Mouse (Mus musculus): Measurements from ENCODE around the gene Mnt.

GRCm38 (mm10) chr11:74865252-74865651, 34.5 kb downstream of the Mnt start:
- TF ChIP-seq CTCF (IDR thresholded peaks at IDR 0.05; ENCODE audit: borderline replicate concordance, control insufficient read depth, extremely low read depth, insufficient read depth, low read length, poor library complexity), result no peak
- no peak for TF ChIP-seq POLR2A (IDR thresholded peaks at IDR 0.05; ENCODE audit: control insufficient read depth, extremely low read depth, insufficient read depth, low read length, poor library complexity)
